Mouse (Mus musculus) heart, adult 2 months (tissue): ENCODE measurements around the gene Fgfr2.

Experiments used
- CTCF ChIP-seq: fragments of 200-600 bp; IDR thresholded peaks from 2 replicates; pipeline ENCODE4 v1.8.1; 2022; ENCODE audit warnings: antibody characterized with exemption, mild to moderate bottlenecking, moderate library complexity
- EP300 ChIP-seq: fragments of 200-500 bp; IDR thresholded peaks from 2 replicates; pipeline ENCODE4 v1.6.1; 2011; ENCODE audit warnings: low read depth, low read length, control low read depth; ENCODE audit not compliant: insufficient read depth
- POLR2A ChIP-seq: fragments of 200-500 bp; IDR thresholded peaks from 2 replicates; pipeline ENCODE4 v1.6.1; 2011; ENCODE audit warnings: mild to moderate bottlenecking, low read depth, low read length, control low read depth; ENCODE audit not compliant: insufficient read depth

- no peak for TF ChIP-seq POLR2A
- TF ChIP-seq EP300 = no peak
- TF ChIP-seq CTCF = no peak
These were observed 14.5 kb downstream of the Fgfr2 start for GRCm38 (mm10) chr7:133108695-133109094.
